Mouse (Mus musculus) embryonic facial prominence, embryonic 10.5 days (tissue): ENCODE measurements around the gene Scarb1. TPM values are rescaled to one million over a fixed set of nuclear protein-coding genes. Genes with fewer than 3 reads are reported as not detected.

ENCODE experiments used
- DNase-seq: peaks from one replicate; pipeline ENCODE4 v3.0.0-alpha.2; 2017; ENCODE audit warnings: low spot score
- H3K27ac ChIP-seq: fragments of 300-500 bp; sonication (generic); replicated peaks from 2 replicates; pipeline ENCODE4 v1.5.1; 2016; ENCODE audit warnings: mild to moderate bottlenecking
- H3K27me3 ChIP-seq: fragments of 300-500 bp; sonication (generic); replicated peaks from 2 replicates; pipeline ENCODE4 v1.6.1; 2016; ENCODE audit warnings: low read depth, mild to moderate bottlenecking; ENCODE audit not compliant: poor library complexity, severe bottlenecking
- H3K36me3 ChIP-seq: fragments of 300-500 bp; sonication (generic); replicated peaks from 2 replicates; pipeline ENCODE4 v1.6.1; 2016; ENCODE audit warnings: mild to moderate bottlenecking, moderate library complexity
- H3K4me1 ChIP-seq: fragments of 300-500 bp; sonication (generic); 2 replicates; pipeline ENCODE4 v1.6.1; 2016
- H3K4me3 ChIP-seq: fragments of 300-500 bp; sonication (generic); 2 replicates; pipeline ENCODE4 v1.5.1; 2016; ENCODE audit warnings: mild to moderate bottlenecking, moderate library complexity
- H3K9me3 ChIP-seq: fragments of 300-500 bp; sonication (generic); 2 replicates; pipeline ENCODE4 v1.6.1; 2016; ENCODE audit warnings: mild to moderate bottlenecking
- WGBS: fragments of 180-500 bp; shearing (Covaris S2); methylation state at CpG from one replicate; pipeline ENCODE4 v1.1.7; 2016; 5-methylcytosine and 5-hydroxymethylcytosine counted together
- polyA plus RNA-seq: library from polyadenylated mRNA; unstranded; fragments of >200 nt; fragmentation: Nextera tagmentation; extraction: Ambion mirVana; gene quantifications from 2 replicates; pipeline ENCODE4 v1.2.1, GENCODE M21; 2016

Scarb1 gene
- polyA plus RNA-seq, 1 experiment from 2014 or later, result 43.2 TPM

DNA sequence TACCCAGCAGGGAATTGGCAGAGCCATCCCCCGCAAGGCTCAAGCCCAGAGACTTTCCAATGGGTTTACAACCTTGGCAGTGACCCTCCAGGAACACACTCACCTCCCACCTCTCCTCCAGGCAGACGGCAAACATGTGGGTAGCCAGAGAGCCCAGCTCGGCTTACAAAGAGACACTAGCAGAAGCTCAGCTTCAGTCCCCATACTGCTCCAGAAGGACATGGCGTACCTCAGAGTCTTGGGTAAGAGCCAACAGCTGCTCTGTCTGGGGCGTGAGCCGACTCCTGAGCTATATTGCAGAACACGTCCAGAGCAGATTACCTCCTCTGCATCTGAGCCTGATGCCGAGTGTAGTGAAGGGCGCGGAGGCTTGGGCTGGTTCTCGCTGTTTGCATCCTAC is 15.0 kb downstream of the Scarb1 start:
- Histone ChIP-seq H3K4me3 (no peak overlapping the region), H3K4me1 (peaks cover 29% of the 10 kb centered on the region), H3K36me3 (peaks cover 10% of the 10 kb centered on the region; the same call in 1 of the 2 replicates), H3K27me3 (no peaks in the 10 kb centered on the region), H3K9me3 (no peaks in the 10 kb centered on the region), H3K27ac (no peak overlapping the region)
- DNase-seq, result no peak
- 88% methylated on average over 11 of the region's 11 CpGs for WGBS

DNA sequence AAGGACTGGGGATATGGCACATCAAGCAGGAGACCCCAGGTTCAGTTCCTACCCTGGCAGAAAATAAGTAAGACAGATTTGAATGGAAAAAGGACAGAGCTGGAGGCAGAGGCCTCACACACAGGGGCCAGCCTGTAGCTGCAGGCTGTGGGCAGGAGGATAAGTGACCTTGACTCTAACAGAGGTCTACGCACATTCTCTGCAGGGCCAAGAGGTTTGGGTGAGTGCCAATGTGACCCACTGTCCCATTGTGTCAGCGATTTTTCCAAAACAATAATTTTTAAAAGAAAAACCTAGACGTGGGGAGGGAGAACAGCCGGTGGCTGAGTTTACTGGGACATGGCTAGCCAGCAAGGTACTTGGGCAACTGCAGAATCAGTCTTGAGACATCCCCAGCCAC is 15.6 kb downstream of the Scarb1 start:
- no peak overlapping the region for H3K27ac ChIP-seq
- peaks cover 22% of the 10 kb centered on the region for H3K4me1 ChIP-seq
- no peak overlapping the region for H3K4me3 ChIP-seq
- DNase-seq, result no peak
- H3K9me3 ChIP-seq, result no peaks in the 10 kb centered on the region
- 86% methylated on average over 4 of the region's 4 CpGs for WGBS
- H3K36me3 ChIP-seq, result peaks cover 10% of the 10 kb centered on the region; the same call in 1 of the 2 replicates
- H3K27me3 ChIP-seq, result no peaks in the 10 kb centered on the region

DNA sequence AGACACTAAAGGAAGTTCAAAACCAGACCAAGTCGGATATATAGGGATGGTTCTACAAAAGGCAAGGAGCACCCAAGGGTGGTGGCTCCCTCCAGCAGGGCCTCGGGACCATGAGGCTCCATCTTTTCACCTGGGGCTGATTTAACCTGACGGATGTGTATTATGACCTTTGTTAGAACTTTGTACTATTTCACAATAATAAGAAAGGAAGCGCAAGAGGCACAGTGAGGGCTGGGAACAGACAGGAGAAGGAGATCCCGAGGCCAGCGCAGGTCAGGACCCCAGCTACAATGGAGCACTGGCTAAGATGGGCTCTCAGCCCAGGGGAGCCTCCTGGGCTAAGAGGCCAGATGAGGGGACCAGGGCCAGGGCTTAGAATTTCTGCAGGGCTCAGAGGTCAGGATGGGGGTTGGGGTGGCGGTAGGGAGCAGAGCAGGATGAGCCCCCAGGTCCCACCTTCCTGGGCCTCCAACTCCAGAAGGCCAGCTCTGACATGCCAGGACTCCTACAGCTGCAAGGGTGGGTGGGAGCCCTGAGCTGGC is 16.9 kb downstream of the Scarb1 start:
- Histone ChIP-seq H3K4me1 (peaks cover 20% of the 10 kb centered on the region), H3K27me3 (no peaks in the 10 kb centered on the region), H3K36me3 (peaks cover 16% of the 10 kb centered on the region), H3K27ac (0 out of 2 replicates have a peak overlapping the region, but pooled peaks have one; percentile 16), H3K9me3 (no peaks in the 10 kb centered on the region), H3K4me3 (no peak overlapping the region)
- WGBS, result 75% methylated on average over 7 of the region's 7 CpGs
- no peak for DNase-seq

- Histone ChIP-seq H3K4me1 (peaks cover 16% of the 10 kb centered on the region), H3K4me3 (no peak overlapping the region), H3K27me3 (no peaks in the 10 kb centered on the region), H3K27ac (no peak overlapping the region), H3K9me3 (no peaks in the 10 kb centered on the region), H3K36me3 (peaks cover 20% of the 10 kb centered on the region)
- WGBS, result 89% methylated on average over 6 of the region's 6 CpGs
- DNase-seq, result no peak
Measured at GRCm38 (mm10) chr5:125323128-125323527, 17.8 kb downstream of the Scarb1 start.

GRCm38 (mm10) chr5:125321836-125322235 is 19.1 kb downstream of the Scarb1 start:
- Histone ChIP-seq H3K4me3 (no peak overlapping the region), H3K36me3 (peaks cover 20% of the 10 kb centered on the region), H3K9me3 (no peaks in the 10 kb centered on the region), H3K27ac (no peak overlapping the region), H3K27me3 (no peaks in the 10 kb centered on the region), H3K4me1 (peaks cover 8% of the 10 kb centered on the region)
- WGBS, result 83% methylated on average over 3 of the region's 3 CpGs
- no peak for DNase-seq

- no peak for DNase-seq
- H3K27me3 ChIP-seq, result no peaks in the 10 kb centered on the region
- H3K4me1 ChIP-seq, result peaks cover 6% of the 10 kb centered on the region
- 93% methylated on average over 16 of the region's 16 CpGs for WGBS
- H3K36me3 ChIP-seq, result peaks cover 14% of the 10 kb centered on the region
- H3K27ac ChIP-seq, result no peak overlapping the region
- H3K9me3 ChIP-seq, result no peaks in the 10 kb centered on the region
- no peak overlapping the region for H3K4me3 ChIP-seq
Measured at GRCm38 (mm10) chr5:125319057-125319800, 21.7 kb downstream of the Scarb1 start.

GRCm38 (mm10) chr5:125317953-125318352 is 22.9 kb downstream of the Scarb1 start:
- Histone ChIP-seq H3K9me3 (no peaks in the 10 kb centered on the region), H3K36me3 (peaks cover 14% of the 10 kb centered on the region), H3K4me1 (peaks cover 4% of the 10 kb centered on the region; the same call in 1 of the 2 replicates), H3K4me3 (no peak overlapping the region), H3K27ac (no peak overlapping the region), H3K27me3 (no peaks in the 10 kb centered on the region)
- no peak for DNase-seq
- 92% methylated on average over 8 of the region's 8 CpGs for WGBS

DNA sequence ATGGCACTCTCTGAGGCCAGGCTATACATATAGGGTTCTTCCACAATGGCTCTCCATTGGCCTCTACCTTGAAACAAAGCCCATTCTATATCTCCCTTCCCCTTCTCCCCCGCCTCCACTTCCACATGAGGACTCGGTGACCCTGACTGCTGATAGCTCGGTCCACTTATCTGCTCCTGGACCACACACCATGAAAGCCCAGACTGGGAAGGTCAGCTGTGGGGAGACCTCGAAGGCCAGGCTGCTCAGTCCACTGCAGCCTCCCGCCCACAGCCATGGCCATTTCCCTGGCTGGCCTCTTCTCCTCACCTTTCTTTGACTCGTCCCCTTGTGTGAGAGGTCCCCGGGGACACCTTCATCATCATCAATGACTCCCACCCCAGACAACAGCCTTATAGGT is 23.6 kb downstream of the Scarb1 start:
- Histone ChIP-seq H3K4me1 (0 out of 2 replicates have a peak, but pooled peaks cover 4% of the 10 kb centered on the region), H3K4me3 (no peak overlapping the region), H3K27me3 (no peaks in the 10 kb centered on the region), H3K9me3 (no peaks in the 10 kb centered on the region), H3K27ac (no peak overlapping the region), H3K36me3 (peaks cover 14% of the 10 kb centered on the region)
- no peak for DNase-seq
- 77% methylated on average over 7 of the region's 7 CpGs for WGBS

DNA sequence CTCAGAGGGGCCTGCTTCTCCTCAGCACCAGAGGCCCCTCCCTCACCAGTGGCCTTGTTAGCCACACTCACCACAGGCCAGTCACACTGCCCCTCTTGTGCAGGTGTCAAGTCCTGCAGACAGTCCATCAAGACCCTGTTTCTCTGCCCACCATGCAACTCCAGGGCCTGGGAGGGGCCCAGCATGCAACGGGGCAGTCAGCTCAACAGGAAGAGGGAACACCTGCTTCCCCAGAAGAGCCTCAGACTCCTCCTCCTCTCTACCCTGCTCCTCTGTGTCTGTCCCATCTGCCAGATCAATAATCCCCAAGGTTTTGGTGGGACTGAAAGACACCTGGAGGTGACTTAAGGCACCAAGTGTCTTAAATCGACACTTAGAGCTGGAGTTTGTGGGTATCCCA is 24.1 kb downstream of the Scarb1 start:
- Histone ChIP-seq H3K27ac (no peak overlapping the region), H3K9me3 (no peaks in the 10 kb centered on the region), H3K4me3 (no peak overlapping the region), H3K4me1 (0 out of 2 replicates have a peak, but pooled peaks cover 4% of the 10 kb centered on the region), H3K27me3 (no peaks in the 10 kb centered on the region), H3K36me3 (peaks cover 14% of the 10 kb centered on the region)
- DNase-seq, result no peak
- 83% methylated on average over 2 of the region's 2 CpGs for WGBS

DNA sequence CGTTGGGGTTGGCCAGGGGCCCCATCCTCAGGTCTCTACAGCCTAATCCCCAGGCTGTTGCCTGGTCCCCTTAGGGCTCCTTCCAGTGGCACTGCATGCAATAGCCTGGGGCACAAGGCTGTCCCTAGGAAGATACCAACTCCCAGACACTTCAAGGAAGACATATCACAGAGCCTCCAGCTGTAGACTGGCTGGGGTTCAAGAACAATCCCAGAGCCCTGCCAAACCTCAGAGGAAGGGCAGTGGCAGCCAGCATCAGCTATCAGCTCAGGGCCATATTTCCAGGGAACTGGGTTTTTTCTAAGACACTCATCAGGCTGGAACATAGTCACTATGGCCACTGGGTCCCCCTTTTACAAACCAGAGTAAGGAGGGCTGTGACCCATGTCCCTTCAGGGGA is 25.8 kb downstream of the Scarb1 start:
- Histone ChIP-seq H3K4me3 (no peak overlapping the region), H3K27me3 (no peaks in the 10 kb centered on the region), H3K9me3 (no peaks in the 10 kb centered on the region), H3K36me3 (peaks cover 14% of the 10 kb centered on the region), H3K27ac (no peak overlapping the region), H3K4me1 (peaks cover 17% of the 10 kb centered on the region)
- WGBS, result 81% methylated on average over 1 of the region's 1 CpGs
- no peak for DNase-seq

DNA sequence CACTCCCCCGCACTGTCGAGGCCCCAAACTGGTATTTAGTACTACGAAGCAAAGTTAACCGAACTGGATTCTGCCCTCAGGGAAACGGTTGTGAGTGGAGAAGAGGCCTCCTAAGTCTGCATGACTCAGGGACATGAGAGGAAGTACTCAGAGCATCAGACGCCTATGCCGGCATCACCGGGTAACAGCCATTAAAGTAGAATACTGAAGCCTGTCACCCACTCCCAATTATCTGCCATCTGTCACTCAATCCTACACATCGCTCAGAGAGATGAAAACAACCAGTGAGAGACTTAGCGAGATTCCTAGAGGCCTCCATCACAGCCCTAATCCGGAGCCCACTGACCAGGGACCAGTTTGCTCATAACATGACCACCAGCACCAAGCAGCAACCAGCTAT is 26.9 kb downstream of the Scarb1 start:
- H3K36me3 ChIP-seq, result peaks cover 7% of the 10 kb centered on the region
- H3K4me3 ChIP-seq, result no peak overlapping the region
- H3K4me1 ChIP-seq, result peaks cover 21% of the 10 kb centered on the region
- no peak overlapping the region for H3K27ac ChIP-seq
- H3K9me3 ChIP-seq, result no peaks in the 10 kb centered on the region
- DNase-seq, result no peak
- 88% methylated on average over 11 of the region's 11 CpGs for WGBS
- H3K27me3 ChIP-seq, result no peaks in the 10 kb centered on the region

DNA sequence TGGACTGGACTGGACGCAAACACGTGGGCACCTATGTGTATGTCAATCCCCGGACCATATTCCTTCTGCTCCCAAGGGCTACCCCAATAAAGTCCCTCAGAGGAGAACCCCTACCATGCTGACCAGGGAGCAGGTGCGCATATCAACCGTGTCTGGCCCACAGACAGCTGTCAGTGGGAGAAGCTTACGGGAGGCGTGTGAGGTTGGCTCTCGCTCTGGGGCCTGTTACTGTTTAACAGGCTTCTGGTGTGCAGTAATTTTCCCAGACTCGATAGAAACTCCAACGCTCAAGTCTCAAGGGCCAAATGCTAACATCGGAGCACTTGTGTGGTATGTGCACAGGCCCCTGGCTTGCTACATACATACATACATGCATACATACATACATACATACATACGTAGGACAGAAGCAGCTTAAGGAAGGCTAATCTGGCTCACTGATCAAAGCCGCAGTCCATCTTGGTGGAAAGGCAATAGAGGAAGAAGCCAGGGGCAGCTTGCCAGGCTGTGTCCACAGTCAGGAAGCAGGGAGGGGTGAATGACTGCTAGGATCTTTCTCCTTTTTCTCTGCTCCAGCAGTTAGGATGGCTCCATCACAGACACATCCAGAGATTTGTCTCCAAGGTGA is 27.8 kb downstream of the Scarb1 start:
- Histone ChIP-seq H3K27ac (no peak overlapping the region), H3K4me1 (peaks cover 21% of the 10 kb centered on the region), H3K36me3 (peaks cover 3% of the 10 kb centered on the region; the same call in 1 of the 2 replicates), H3K4me3 (no peak overlapping the region), H3K27me3 (no peaks in the 10 kb centered on the region), H3K9me3 (no peaks in the 10 kb centered on the region)
- WGBS, result 91% methylated on average over 13 of the region's 13 CpGs
- no peak for DNase-seq

- 78% methylated on average over 2 of the region's 2 CpGs for WGBS
Measured at GRCm38 (mm10) chr5:125310986-125311385, 29.9 kb downstream of the Scarb1 start.

More at GRCm38 (mm10) chr5:125310986-125311385, 29.9 kb downstream of the Scarb1 start:
- Histone ChIP-seq H3K9me3 (no peaks in the 10 kb centered on the region), H3K27ac (no peak overlapping the region), H3K4me3 (no peak overlapping the region), H3K36me3 (0 out of 2 replicates have a peak, but pooled peaks cover under 1% of the 10 kb centered on the region), H3K27me3 (no peaks in the 10 kb centered on the region), H3K4me1 (peaks cover 21% of the 10 kb centered on the region)
- DNase-seq, result no peak
